Mouse (Mus musculus): Measurements from ENCODE around the gene Masp2.

The Masp2 gene

GRCm38 (mm10) chr4:148639455-148639854 lies 37.1 kb downstream of the Masp2 start:
- DNase-seq: no peak

GRCm38 (mm10) chr4:148641121-148641520 lies 38.8 kb downstream of the Masp2 start:
- no peak for DNase-seq

- peak; percentile 44 for DNase-seq
Observed at GRCm38 (mm10) chr4:148643291-148644156, 41.2 kb downstream of the Masp2 start, which contains the start of gene Gm572. Gene Gm572, plus strand, starts transcription at chr4:148643317.

- DNase-seq: peak; percentile 92
Observed at GRCm38 (mm10) chr4:148644157-148644511, 41.8 kb downstream of the Masp2 start.

GRCm38 (mm10) chr4:148644926-148645325 lies 42.6 kb downstream of the Masp2 start:
- DNase-seq: no peak

- no peak for DNase-seq
Observed at GRCm38 (mm10) chr4:148646616-148647015, 44.3 kb downstream of the Masp2 start.

- DNase-seq: peak; percentile 54
Observed at GRCm38 (mm10) chr4:148649309-148649708, 47.0 kb downstream of the Masp2 start.

GRCm38 (mm10) chr4:148651045-148651444 lies 48.7 kb downstream of the Masp2 start:
- DNase-seq: no peak

GRCm38 (mm10) chr4:148654701-148655398 lies 52.5 kb downstream of the Masp2 start:
- peak; percentile 84 for DNase-seq

- peak; percentile 66 for DNase-seq
Observed at GRCm38 (mm10) chr4:148656691-148657258, 54.4 kb downstream of the Masp2 start.

- DNase-seq: peak; percentile 77
Observed at GRCm38 (mm10) chr4:148657776-148658175, 55.4 kb downstream of the Masp2 start.

- DNase-seq: no peak
Observed at GRCm38 (mm10) chr4:148660174-148660573, 57.8 kb downstream of the Masp2 start.

GRCm38 (mm10) chr4:148662168-148662965 lies 60.0 kb downstream of the Masp2 start:
- DNase-seq: peak; percentile 91

GRCm38 (mm10) chr4:148663326-148663725 lies 61.0 kb downstream of the Masp2 start:
- no peak for DNase-seq

- DNase-seq: no peak
Observed at GRCm38 (mm10) chr4:148664021-148664420, 61.7 kb downstream of the Masp2 start.
